Mouse (Mus musculus): ENCODE measurements at regions not wholly inside any gene's neighbourhood (a gene's known extent, or its start where the extent isn't known, plus 50 kb on each side); places are given as distances from the start of the nearest gene placed in this dataset.

DNA sequence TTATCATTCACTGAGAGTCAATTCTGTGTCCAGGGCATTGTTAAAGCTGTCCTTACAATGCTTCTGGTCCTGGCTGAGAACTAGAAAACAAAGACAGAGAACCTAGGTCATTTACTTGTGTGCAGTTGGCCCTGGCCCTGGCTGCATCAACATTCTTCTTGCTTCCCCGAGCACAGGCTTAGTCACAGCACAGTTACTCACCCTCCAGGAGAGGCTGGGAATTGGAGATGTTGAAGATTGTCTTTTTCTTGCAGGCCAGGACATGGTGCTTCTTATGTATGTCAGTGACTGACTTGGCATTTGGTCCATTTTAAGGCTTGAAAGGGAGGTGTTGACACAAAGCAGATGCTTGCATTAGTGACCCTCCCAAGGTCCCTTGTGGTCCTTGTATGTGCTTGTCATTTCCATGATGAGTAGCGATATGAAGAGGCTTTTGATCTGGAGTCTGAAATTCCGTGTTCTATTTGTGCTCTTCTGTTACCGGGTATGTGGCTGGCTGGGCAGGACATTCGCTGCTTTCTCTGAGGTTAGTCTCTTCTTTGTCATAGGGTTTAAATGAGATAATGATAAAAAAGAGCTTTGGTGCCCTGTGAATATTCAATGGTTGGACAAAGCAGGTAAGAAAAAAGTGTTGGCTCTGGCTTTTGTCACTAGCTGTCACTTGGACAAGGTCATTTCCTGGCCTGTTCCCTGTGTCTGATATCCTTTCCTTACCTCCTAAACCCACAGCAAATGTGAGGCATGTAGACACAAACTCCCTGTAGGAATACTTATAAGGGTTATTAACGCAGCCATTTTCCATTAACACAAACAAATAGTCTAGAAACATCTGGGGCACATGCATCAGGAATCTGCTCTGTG, 285.0 kb upstream of the Gm21798 start:
- no peak for DNase-seq

DNA sequence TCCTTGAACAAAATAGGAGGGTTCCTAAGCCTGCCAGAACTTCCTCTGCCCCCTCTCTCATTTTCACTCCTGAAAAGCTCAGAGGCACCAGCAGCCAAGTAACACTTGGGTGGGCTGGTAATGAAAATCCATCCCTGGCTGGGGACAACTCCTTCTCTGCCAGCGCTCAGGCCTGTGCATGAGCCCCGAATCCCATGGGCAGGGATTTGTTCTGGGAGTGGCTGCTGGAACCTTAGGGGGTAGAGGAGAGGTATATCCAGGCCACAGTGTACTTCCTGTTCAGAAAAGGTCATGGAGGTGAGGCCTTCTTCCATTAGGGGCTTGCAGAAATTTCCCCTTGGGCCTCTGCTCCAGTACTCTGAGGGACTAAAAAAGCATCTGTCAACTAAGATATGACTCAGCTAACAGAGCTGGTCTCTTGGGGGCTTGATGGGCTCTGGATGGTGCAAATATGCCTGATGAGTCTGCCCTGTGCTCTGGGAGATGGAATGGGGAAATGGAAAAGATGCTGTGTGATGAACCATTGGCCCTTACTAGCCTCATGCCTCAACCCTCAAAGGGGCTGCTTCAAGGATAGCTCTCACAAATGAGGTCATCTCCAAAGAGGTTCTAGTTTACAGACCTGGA, 284.2 kb upstream of the Gm21798 start:
- DNase-seq = no peak

DNA sequence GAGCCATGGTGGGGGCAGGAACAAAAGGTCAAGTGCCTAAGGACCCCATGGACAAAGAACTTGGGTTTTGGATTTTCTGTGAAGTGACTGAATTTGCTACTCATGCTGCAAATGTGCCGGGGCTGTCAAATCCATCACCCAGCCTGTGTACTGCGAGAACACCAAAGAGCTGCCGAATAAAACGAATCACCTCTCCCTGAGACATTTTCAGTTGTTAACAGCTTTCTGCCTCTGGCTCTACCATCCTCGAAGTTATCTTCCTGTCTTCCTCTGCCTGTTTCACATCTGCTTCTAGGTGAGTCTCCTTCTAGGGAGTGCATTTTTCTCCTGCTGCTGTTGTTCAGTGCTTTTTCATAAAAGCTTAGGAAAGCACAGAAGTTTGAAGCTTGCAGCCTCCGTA, 283.3 kb upstream of the Gm21798 start:
- no peak for DNase-seq

DNA sequence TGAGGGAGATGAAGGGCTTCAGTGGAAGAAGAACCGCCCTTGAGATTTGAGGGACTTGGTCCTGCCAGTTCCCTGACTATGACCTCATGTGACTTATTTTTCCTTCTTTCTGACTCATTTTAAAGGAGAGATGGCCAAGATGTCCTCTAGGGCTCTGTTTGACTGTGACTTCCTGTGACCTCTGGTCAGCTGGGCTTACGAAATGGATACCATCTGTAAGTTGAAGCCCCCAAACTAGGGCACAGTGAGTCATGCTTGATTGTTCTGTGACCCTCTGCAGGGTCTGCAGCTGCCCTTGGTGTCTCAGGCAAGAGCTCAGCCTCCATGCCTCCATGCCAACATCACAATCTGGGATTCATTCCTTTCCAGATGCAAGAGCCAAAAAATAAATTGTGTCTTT, 282.3 kb upstream of the Gm21798 start:
- no peak for DNase-seq

DNA sequence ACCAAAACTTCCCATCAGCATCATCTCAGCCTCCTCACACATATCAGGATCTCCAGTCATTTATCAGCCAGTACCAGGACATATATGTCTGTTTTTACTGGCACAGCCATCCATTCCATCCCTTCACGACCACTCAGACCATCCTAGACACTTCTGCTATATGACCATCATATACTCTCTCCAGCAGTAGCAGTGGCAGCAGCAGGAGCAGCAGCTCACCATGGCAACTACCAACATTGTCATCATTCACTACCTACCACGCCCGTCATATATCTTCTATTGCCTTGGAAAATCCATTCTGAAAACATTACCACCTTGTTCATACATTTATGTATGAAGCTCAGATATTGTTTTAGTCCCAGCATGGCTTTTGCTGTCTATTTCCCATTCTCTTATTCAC, 276.1 kb upstream of the Gm21798 start:
- no peak for DNase-seq

DNA sequence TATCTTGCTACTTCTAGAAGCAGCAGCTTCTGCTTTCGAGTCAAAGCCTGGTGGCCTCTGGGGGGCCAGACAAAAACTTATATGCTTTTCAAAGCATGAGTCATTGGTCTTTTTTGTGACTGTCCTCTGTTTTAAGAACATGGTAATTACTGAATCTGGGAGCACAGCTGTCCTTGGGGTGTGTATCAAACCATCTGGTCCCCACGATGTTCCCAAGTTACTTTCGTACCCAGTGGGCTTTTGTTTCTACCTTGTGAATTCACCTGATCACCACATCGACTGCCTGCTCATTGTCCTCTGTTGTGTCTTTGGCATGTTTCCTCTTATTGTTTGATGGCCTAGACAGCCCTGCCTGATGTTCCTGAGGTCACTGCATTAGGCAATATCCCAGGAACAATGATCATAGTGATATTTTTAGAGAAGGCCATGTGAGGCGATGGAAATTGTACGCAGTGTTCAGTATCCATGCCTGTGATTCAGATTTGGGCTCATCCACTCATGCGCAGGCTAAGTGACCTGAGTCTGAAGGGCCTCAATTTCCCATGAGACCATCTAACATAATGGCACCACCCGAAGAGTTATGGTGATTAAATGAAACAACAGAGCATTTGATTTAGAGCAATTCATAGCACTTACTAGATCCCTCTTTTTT, 275.1 kb upstream of the Gm21798 start:
- no peak for DNase-seq

DNA sequence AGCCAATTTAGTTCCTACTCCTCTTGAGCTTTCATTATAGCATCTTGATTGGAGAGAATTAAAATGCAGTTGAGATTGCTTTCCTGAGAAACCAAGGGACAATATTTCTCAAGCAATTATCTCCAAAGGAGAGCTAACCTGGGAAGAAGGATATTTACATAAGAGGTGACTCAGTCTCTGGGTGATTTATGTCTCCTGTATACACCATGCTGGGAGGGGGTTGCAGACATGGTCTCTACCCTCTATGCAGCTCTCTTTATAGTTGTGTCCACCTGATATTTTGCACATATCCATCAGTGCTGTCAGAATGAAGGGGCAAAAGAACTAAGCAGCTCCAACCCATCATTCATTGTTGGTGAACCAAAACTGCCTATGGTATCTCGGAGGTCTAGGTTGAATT, 274.6 kb upstream of the Gm21798 start:
- DNase-seq = no peak

DNA sequence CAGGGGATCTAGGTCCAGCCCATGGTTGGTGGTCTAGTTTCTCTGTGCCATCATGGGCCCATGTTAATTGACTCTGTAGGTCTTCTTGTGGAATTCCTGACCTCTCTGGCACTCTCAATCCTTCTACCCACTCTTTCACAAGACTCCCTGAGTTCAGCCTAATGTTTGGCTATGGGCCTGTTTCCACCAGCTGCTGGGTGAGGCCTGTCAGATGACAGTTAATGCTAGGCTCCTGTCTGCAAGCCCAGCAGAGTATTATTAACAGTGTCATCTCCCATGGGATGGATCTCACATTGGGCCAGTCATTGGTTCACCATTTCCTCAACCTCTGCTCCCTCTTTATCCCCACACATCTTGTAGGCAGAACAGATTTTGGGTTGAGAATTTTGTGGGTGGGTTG, 271.5 kb upstream of the Gm21798 start:
- no peak for DNase-seq

DNA sequence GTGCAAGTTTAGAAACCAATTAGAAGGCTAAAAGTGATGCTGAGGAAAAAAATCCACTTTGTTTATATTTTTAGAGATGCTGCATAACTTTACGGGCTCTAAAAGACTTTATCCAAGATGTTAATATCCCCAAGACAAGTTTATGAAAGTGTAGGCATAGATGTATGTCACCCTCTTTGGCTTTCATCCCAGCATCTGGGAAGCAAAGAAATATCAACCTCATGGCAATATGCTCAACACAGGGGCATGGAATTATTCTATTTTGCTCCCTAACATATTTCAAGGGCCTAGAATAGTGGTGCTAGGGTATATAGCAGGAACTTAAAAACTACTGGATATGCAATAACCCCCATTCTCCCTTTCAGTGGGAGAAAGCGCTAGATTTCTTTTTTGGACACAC, 260.0 kb upstream of the Gm21798 start:
- no peak for DNase-seq

DNA sequence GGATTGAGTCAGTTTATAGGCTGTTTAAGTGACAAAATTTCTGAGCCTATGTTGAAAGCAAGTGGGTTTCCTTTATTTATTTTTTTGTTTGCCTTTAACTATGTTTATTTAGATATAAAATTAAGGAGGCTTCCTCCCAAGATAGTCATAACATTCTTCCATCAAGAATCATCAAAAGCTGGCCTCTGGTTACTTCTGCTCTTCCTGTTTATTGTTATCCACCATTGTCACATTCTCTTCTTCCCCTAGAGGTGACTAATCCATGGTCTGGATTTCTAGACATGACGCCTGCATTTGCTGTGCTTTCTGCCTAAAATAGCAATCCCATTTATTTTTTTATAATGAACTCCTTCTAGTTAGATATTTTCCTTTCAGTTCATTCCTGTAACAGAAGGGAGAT, 259.3 kb upstream of the Gm21798 start:
- no peak for DNase-seq

DNA sequence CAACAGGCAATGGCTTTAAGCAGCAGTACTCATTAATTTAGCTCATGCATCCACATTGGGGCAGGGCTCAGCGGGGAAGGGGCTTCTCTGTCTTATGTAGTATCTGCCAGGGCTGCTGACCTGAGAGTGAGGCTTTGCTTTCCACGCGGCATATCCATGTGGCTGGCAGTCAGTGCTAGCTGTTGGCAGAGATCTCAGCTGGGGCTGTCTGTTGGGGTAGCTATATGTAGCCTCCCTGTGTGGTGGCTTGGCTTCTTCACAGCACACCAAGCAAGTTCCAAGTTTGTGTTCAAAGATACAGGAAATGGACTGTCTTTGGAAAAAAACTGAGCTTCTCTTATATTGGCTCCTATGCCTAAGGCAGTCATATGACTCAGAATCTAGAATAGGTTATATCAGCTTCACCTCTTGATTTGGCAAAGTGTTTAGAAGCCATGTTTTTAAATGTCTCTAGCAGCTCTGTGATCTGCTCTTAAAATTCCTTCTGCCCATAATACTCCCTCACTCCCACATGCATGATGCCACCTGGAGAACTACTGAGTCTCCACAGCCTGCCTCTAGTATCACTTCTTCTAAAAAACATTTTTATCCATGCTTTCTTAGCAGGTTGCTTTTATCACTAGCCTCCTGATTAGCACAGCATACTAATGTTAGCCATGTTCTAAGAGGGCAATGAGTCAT, 254.9 kb upstream of the Gm21798 start:
- no peak for DNase-seq

DNA sequence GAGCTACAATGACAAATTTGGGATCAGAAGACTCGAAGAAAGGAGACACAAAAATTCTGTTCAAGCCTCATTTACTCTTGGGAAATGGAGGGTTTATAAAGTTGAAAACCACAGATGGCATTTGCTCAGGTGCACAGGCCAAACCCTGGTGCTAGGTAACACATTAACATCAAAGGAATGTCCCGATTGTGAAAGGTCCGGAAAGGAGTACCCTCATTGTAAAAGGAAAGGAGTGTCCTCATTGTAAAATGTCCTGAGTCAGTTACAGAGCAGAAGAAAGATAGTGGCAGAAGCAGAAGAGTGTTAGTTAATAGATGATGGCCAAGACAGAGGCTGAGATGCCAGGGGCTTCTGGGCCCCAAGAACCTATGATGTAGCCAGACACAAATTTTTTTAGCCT, 252.8 kb upstream of the Gm21798 start:
- no peak for DNase-seq

DNA sequence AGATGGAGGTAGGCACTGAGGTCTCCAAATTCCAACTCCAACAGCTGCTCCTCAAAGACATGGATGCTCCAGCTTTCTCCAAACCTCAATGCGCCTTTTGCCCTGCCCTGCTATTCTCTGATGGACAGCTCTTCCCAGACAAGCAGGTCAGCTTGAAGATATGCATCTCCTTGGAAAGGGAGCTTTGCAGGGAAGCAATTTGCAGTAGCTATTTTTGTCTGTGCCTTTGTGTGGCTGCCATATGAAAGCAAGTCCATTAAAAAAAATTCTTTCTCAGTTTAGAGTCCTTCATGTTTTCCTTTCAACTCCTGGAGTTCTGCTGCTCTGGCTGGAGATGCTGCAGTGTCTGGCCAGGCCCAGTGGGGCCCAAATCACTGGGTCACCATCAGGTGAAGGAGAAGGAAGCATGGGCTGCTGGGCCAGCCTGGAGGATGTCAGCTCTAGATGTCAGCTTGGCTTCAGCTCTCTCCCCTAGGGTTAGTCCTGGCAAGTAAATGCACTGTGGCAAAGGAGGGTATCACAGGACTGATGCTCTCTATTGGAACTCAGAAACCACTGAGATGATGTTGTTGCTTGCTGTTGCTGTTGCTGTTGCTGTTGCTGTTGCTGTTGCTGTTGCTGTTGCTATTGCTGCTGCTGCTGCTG, 240.5 kb upstream of the Gm21798 start:
- no peak for DNase-seq

DNA sequence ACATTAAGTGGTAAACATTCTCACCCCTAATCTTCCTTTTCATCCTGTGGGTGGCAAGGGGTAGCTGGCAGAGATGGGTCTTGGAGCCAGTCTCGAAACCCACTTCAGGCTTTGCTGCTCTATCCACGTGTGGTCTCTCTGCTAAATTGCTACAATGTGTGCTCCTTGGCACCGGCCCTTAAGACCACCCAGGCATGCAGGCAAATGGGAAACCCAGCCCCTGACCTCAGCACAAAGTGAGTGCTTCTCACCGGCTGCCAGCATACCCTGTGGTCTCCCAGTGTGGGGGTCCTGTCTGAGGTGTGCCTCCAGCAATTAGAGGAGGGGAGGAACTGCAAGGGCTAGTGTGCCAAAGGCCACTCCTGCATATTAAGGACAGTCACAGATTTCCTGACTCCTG, 238.5 kb upstream of the Gm21798 start:
- no peak for DNase-seq

DNA sequence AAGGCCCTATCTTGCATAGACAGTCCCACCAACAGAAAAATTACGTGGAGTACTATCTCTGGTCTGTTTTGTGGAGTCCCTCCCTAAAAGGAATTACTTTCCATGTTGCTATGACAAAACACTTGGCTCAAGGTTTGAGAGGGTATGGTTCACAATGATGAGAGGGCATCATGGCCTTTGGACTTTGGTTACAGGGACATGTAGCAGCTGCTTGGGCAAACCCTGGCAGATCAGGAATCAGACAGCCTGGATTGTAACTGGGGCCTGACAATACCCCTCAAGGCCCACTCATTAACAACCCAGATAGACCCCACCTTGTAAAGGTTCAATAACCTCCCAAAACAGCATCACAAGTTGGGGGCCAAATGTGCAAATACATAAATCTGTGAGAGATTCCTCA, 237.0 kb upstream of the Gm21798 start:
- no peak for DNase-seq

DNA sequence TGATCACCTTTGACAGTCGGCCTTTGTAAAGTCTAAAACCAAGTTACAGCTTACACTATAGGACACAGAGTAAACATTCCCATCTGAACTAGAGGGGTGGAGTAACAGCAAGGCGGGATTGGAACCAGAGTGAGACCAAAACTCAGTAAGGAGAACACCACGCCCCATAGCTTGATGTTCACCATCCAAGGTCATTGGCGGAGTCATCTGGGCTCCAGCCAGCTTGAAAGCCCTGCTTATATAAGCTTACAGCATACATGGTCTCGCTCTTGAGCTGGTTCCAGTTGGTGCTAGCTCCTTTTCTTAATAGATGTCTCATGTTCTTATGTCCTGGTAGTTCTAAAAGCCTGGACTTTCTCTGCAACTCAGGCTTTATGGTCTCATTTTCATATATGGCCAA, 236.4 kb upstream of the Gm21798 start:
- no peak for DNase-seq

DNA sequence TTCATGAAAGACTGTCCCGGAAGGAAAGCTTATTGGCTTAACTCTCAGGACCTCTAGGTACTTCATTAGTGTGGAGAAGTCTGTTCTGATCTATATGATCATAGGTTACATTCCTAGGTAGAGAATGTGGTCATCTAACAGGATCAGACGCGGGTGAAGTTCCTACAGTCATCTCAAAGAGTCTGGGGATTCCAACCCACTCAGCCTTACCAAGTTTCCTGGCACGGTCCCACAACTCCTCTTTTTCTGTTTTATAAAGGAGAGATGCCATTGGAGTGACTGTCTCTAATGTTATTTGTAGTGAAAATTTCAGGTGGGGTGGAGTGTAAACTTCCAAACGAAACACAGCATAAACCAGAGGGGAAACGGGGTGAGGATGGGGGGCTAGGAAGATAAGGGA, 233.4 kb upstream of the Gm21798 start:
- DNase-seq = no peak

DNA sequence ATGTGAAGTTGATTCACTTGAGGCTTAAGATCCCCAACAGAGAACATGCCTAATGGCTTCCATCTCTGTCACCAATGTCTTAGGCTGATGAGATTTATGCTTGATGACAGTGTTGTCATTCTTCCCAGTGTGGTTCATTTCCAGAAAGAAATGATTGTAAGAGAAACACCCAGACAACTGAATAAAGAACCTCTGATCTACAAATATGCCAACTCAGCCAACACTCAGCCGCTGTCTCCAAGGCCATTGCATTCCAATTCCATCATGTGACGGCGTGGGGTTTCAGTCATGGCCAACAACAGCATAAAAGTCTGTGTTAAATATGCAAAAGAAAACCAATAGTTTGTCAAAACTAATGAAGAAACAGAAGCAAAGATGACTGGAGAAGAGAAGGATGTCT, 230.7 kb upstream of the Gm21798 start:
- DNase-seq = no peak

DNA sequence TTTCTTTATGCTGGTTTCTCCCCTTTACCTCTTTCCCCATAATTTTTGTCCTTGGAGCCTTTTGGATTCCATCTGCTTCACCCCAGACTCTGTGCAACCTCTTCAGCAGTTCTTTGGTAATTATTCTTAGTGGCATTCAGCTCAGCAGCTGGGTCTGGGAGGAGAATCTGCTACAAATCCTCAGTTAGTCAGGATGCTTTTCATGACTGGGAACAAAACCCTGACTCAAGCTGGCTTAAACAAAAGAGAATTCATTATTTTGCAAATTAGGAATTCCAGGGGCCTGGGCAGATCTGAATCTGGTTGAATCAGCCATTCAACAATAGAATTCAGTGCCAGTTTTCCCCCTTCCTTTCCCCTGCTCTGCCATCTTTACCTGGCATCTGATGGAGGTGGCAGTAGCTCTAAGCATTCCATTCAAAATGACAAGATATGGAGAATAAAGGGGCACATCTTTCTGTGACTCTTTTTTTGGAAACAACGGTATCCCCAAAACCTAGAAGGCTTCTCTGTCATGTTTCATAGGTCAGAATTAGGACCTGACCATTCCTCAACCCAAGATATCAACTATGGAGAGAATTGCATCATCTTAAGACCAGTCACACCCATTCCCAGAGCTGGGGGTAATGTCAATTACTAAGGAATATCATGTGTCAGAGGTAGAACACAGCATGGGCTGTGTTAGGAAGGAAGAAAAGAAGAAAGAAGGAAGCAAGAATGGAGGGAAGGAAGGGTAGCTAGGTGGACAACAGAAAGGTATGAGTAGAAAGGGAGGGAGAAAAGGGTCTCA, 227.2 kb upstream of the Gm21798 start:
- DNase-seq = no peak

DNA sequence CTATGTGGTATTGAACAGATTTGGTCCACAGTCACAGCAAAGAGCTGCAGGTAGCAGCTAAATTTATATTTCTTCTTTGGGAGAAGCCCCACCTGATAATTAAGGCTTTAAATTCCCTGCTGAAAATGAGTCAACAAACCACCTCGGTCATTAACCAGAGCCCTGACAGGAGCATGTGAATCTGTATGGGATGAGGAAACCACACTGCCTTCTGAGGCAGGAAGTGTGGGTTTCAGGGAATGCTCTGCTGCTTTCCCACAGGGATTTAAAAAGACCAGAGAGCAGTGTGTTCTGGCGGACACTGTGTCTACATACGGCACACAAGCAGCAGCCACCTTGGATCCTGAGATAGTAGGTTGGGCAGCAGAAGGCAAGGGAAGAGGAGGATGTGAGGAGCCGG, 204.0 kb upstream of the Gm21798 start:
- DNase-seq = no peak

DNA sequence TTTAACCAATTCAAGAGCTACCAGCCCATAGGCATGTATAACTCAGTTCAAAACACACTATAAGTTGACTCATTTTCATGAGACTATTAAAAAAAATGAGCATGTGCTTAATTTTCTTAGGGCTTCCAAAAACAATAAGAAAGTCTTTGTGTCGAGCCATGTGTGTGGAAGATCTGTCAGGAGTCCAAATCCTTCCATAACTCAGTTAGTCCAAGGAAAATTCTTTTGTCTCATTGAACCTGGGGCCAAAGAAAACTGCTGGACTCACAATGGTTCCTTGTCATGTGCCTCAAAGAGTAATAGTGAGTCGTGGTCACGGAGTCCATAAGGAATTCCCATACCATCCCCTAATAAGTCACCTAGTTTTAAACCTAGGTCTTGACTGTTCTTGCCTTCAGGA, 199.0 kb upstream of the Gm21798 start:
- no peak for DNase-seq

DNA sequence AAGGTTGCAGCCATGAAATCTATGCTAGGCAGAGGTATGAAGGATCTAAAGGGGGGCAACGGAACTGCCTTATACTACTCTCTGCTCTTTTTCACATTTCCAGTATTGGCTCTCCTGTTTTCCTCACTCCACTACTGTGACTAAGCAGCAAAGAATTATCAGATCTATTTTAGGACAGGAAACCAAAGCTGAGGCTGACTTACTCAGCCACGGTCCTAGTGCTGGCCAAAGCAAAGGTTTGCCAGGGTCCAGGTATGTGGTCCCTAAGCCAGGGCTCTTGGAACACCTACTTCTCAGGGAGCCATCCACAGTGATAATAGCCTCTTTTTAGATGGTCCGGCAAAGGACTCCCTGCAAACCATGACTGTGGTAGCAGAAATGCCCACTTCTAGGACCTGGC, 195.6 kb upstream of the Gm21798 start:
- no peak for DNase-seq
